Mouse (Mus musculus): ENCODE measurements around the gene Prepl.

GRCm38 (mm10) chr17:85018344-85018743 is 71.7 kb downstream of the Prepl start:
- TF ChIP-seq CTCF (IDR thresholded peaks at IDR 0.05; ENCODE audit: low read depth, low read length) = no peak
- TF ChIP-seq POLR2A (IDR thresholded peaks at IDR 0.05; ENCODE audit: extremely low read depth, insufficient read depth, low read length) = no peak
